Mouse (Mus musculus) lung, embryonic 16.5 days (tissue): ENCODE measurements around the gene Aup1. TPM values are rescaled to one million over a fixed set of nuclear protein-coding genes. Genes with fewer than 3 reads are reported as not detected.

Experiments used
- ATAC-seq: fragments of 200-750 bp; cut with Nextera tagmentation; 2 replicates; pipeline ENCODE4 v1.8.0; 2017; ENCODE audit warnings: low read depth, mild to moderate bottlenecking, moderate library complexity
- H3K27ac ChIP-seq: fragments of 300-500 bp; sonication (generic); 2 replicates; pipeline ENCODE4 v1.5.1; 2014; ENCODE audit warnings: mild to moderate bottlenecking, control low read depth, low read length
- H3K27me3 ChIP-seq: fragments of 300-500 bp; sonication (generic); 2 replicates; pipeline ENCODE4 v1.6.1; 2014; ENCODE audit warnings: low read depth, low read length, mixed read lengths; ENCODE audit not compliant: control insufficient read depth, insufficient read depth
- H3K36me3 ChIP-seq: fragments of 300-500 bp; sonication (generic); 2 replicates; pipeline ENCODE4 v1.6.1; 2014; ENCODE audit warnings: low read length; ENCODE audit not compliant: control insufficient read depth, insufficient read depth
- H3K4me1 ChIP-seq: fragments of 300-500 bp; sonication (generic); replicated peaks from 2 replicates; pipeline ENCODE4 v1.6.1; 2014; ENCODE audit warnings: low read length, mixed read lengths; ENCODE audit not compliant: control insufficient read depth, insufficient read depth
- H3K4me2 ChIP-seq: fragments of 300-500 bp; sonication (generic); 2 replicates; pipeline ENCODE4 v1.6.1; 2014; ENCODE audit warnings: low read depth, low read length, control low read depth
- H3K4me3 ChIP-seq: fragments of 300-500 bp; sonication (generic); 2 replicates; pipeline ENCODE4 v1.5.1; 2014; ENCODE audit warnings: mild to moderate bottlenecking, low read length, control low read depth
- H3K9ac ChIP-seq: fragments of 300-500 bp; sonication (generic); 2 replicates; pipeline ENCODE4 v1.6.1; 2014; ENCODE audit warnings: low read length, control low read depth
- H3K9me3 ChIP-seq: fragments of 300-500 bp; sonication (generic); 2 replicates; pipeline ENCODE4 v1.6.1; 2016; ENCODE audit warnings: low read length; ENCODE audit not compliant: control insufficient read depth
- WGBS: fragments of 180-500 bp; shearing (Covaris S2); extraction: QIAGEN DNeasy Blood & Tissue Kit; methylation state at CpG from one replicate; pipeline ENCODE4 v1.1.7; 2014; 5-methylcytosine and 5-hydroxymethylcytosine counted together
- polyA plus RNA-seq: library from polyadenylated mRNA; unstranded; fragments of >200 nt; fragmentation: Nextera tagmentation; extraction: Ambion mirVana; gene quantifications from 2 replicates; pipeline ENCODE4 v1.2.1, GENCODE M21; 2015

The Aup1 gene
- polyA plus RNA-seq, 1 experiment from 2014 or later = 211 TPM

DNA sequence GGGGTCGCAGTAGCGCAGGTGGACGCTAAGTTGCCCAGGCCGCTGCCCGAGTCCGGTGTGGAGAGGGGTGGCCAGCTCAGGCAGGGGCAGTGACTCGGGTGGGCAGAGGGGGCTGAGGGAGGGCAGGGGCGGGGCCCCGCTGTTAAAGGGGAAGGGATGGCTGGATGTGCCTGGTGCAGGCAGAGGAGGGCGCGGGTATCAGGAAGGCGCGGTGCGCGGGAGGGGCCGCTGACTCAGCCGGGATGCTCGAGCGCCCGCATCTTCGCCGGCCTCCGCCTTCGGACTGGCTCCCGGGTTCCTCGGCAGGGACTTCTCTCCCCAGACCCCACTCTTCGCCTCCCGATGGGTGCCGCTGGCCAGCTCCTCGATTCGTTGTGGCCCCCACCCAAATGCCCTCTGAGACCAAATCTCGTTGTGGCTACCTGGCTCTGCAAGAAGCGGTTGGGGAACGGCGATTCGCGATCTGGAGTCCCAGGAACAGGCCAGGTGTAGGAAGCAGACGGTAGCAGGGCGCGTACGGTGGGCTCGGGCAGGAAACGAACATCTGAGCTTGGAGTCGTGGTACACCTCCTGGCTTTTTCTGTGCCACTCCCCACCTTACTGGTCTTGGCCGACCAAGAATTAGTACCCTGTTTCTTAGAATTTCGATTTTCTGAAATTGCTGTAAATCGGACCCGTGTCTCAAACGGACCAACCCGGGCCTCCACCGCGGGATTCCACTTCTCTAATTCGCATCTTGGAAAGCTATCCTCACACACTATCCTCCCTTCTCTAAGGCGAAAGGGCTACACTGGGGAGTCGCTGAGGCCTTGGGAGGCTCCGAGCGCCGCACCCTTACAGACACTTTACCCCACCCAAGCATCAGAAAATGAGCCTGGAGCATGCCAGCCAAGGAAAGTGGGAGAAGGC, 16.2 kb downstream of the Aup1 start:
- H3K9me3 ChIP-seq = no peaks in the 10 kb centered on the region
- 0 out of 2 replicates have a peak overlapping the region, but pooled peaks have one; percentile 7 for H3K4me2 ChIP-seq
- ATAC-seq = no peak
- H3K27ac ChIP-seq = no peak overlapping the region
- H3K4me1 ChIP-seq = peaks cover 2% of the 10 kb centered on the region; the same call in 1 of the 2 replicates
- H3K36me3 ChIP-seq = no peaks in the 10 kb centered on the region
- H3K27me3 ChIP-seq = peaks cover 94% of the 10 kb centered on the region
- WGBS = under 1% methylated on average over 52 of the region's 58 CpGs
- peak overlapping the region; percentile 5 for H3K4me3 ChIP-seq
- no peak overlapping the region for H3K9ac ChIP-seq

DNA sequence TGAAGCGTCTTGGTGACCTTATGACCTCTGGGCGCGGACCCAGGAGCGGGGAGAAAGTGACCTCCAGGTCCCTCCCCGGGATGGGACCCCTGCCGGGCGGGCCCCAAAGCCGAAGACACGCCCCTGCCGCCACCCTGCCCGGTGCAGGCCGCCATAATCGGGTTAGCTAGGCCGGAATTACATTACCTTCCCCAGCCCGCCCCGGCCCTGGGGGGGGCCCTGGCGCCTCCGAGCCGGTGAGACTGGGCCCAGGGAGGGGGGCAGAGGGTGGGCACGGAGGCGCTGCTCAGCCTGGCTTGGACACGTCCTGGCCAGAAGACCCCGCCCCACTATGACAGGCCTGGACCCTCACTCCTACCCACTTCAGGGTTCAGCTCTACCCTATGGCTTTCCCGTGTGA, 16.9 kb downstream of the Aup1 start:
- ATAC-seq = 0 out of 2 replicates have a peak, but pooled peaks have one; percentile 13
- Histone ChIP-seq H3K27me3 (peaks cover 89% of the 10 kb centered on the region), H3K36me3 (no peaks in the 10 kb centered on the region), H3K4me2 (no peak overlapping the region), H3K9me3 (no peaks in the 10 kb centered on the region), H3K4me1 (peaks cover 2% of the 10 kb centered on the region; the same call in 1 of the 2 replicates), H3K9ac (no peak overlapping the region), H3K27ac (no peak overlapping the region), H3K4me3 (peak overlapping the region; percentile 5)
- WGBS = under 1% methylated on average over 19 of the region's 24 CpGs

DNA sequence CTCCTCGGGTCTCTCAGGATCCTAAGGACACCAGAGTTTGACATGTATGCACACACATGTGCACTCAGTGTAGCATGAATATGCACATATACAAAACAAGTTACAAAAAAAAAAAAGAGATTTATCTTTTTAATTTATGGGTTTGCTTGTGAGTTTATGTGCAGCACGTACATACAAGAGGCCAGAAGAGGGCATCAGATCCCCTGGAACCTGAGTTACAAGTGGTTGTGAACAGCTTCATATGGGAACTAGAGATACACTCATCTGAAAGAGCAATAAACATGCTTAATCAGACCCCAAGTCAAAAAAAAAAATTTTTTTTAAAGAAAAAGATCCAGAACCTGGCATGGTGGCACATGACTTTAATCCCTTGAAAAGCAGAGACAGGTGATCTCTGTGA, 20.7 kb downstream of the Aup1 start:
- H3K9me3 ChIP-seq = no peaks in the 10 kb centered on the region
- H3K9ac ChIP-seq = no peak overlapping the region
- H3K4me2 ChIP-seq = no peak overlapping the region
- no peak overlapping the region for H3K27ac ChIP-seq
- H3K4me3 ChIP-seq = no peak overlapping the region
- ATAC-seq = no peak
- no peaks in the 10 kb centered on the region for H3K36me3 ChIP-seq
- WGBS = 6% methylated on average over 2 of the region's 2 CpGs
- H3K4me1 ChIP-seq = peaks cover 10% of the 10 kb centered on the region
- peaks cover 59% of the 10 kb centered on the region for H3K27me3 ChIP-seq

DNA sequence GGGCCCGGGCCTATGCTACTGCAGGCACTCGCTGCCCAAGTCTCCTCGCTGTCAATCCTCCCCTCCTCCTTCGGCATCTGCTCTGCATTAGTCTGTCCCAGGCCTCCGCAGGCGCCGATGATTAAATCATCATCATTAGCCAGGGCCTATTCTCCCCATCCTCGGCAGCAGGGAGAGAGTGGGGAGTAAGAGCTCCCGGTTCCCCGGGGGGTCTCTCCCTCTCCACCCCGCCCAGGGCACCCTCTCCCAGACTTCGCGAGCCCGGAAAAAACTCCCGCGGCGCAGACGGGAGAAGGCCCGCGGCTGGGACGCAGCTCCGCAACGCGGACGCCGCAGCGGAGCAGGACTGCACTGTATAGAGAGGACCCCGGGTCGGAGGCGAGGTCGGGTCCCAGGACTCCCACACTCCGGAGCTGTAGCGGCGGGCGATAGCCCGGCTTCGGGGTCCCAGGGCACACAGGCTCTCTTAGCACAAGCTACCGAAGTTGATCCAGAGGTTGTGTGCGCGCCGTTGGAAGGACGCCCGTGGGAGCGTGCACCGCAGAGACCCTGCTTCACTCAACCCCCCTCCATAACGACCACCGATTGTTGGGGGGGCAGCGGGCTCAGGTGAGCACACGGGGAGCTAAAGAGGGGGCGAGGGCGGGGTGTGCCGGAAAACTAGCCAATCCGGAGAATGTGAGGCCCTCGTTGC, 23.5 kb downstream of the Aup1 start, which contains the start of gene Pcgf1:
Gene Pcgf1, plus strand, starts transcription at position 240 of the 694 bp plus-strand sequence.
- peak; percentile 67 for ATAC-seq
- under 1% methylated on average over 54 of the region's 54 CpGs for WGBS
- H3K9me3 ChIP-seq = no peaks in the 10 kb centered on the region

DNA sequence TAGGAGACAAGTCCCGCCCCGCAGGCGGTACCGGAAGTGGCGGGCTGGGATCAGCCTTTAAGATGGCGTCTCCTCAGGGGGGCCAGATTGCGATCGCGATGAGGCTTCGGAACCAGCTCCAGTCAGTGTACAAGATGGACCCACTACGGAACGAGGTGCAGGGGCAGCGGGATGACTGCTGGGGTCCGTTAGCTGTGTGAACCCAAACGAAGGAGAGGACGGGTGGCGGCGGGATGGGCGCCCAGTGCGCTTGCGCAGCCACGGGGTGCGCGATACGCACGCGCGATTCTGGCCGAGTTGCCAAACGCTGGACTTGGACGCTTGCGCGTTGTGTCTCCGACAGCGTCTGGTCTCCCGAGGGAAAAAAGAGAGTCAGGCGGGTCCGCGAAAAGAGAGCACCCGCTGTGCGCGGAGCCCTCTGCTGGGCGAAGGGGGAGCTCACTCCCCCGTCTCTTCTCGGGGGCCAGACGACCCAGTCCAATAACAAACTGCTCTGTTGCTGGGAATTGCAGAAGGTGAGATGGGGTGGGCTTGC, 24.1 kb downstream of the Aup1 start:
- under 1% methylated on average over 46 of the region's 46 CpGs for WGBS
- peaks cover 36% of the 10 kb centered on the region for H3K27me3 ChIP-seq

More for the DNA sequence above, 23.5 kb downstream of the Aup1 start, which contains the start of gene Pcgf1:
- H3K27me3 ChIP-seq = peaks cover 33% of the 10 kb centered on the region
- peak within 1 kb of the TSS; percentile 88 for H3K27ac ChIP-seq
- H3K36me3 ChIP-seq = peaks cover 8% of the 10 kb centered on the region
- peak within 1 kb of the TSS; percentile 89 for H3K9ac ChIP-seq
- H3K4me3 ChIP-seq = peak within 1 kb of the TSS; percentile 85
- peak within 1 kb of the TSS; percentile 98 for H3K4me2 ChIP-seq
- H3K4me1 ChIP-seq = peaks cover 8% of the 10 kb centered on the region

DNA sequence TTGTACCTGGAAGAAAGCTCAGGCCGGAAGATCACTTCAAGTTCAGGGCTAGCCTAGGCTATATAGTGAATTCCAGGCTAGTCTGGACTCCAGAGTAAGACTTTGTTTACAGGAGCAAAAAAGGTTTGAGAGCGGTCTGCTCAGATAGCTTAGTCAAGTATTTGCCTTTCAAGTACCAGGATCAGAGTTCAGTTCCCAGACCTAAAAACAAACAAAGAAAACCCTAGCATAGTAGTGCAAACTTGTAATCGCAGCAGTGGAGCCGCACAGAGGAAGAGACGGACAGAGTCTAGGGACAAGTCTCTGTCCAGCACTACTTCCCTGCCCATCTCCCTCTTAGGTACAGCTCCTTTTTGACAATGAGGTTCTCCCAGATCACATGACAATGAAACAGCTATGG, 25.9 kb downstream of the Aup1 start:
- no peak overlapping the region for H3K9ac ChIP-seq
- H3K36me3 ChIP-seq = peaks cover 8% of the 10 kb centered on the region
- peaks cover 37% of the 10 kb centered on the region for H3K27me3 ChIP-seq
- peaks cover 8% of the 10 kb centered on the region for H3K4me1 ChIP-seq
- no peak for ATAC-seq
- no peak overlapping the region for H3K4me3 ChIP-seq
- H3K4me2 ChIP-seq = no peak overlapping the region
- 87% methylated on average over 5 of the region's 5 CpGs for WGBS
- H3K27ac ChIP-seq = no peak overlapping the region
- H3K9me3 ChIP-seq = no peaks in the 10 kb centered on the region

More for the DNA sequence above, 24.1 kb downstream of the Aup1 start:
- peaks cover 8% of the 10 kb centered on the region for H3K4me1 ChIP-seq
- peak overlapping the region; percentile 79 for H3K9ac ChIP-seq
- peaks cover 8% of the 10 kb centered on the region for H3K36me3 ChIP-seq
- no peaks in the 10 kb centered on the region for H3K9me3 ChIP-seq
- H3K4me2 ChIP-seq = peak overlapping the region; percentile 81
- ATAC-seq = peak; percentile 96
- peak overlapping the region; percentile 88 for H3K27ac ChIP-seq
- peak overlapping the region; percentile 85 for H3K4me3 ChIP-seq

DNA sequence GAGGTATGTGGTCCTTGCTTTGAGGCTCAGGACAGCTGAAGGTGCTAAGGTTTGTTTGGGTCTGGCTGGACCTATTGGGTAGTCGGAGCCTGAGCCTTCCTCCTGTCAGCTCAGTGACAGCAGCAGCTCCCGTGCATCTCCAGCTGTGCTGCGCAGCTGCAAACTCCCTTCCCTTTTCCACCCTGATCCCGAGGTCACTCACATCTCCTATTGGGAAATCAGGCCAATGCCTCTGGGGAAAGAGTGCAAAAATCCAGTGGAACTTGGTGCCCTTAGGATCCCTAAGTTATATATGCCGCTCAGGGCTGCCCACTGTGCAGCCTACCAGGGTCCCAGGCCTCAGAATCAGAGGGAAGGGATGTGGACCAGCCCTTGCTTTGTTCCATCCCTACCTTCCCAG, 29.2 kb downstream of the Aup1 start:
- WGBS = 22% methylated on average over 5 of the region's 5 CpGs
- Histone ChIP-seq H3K36me3 (peaks cover 8% of the 10 kb centered on the region), H3K4me3 (no peak overlapping the region), H3K4me2 (no peak overlapping the region), H3K27ac (no peak overlapping the region), H3K27me3 (peaks cover 56% of the 10 kb centered on the region), H3K4me1 (peaks cover 20% of the 10 kb centered on the region), H3K9ac (no peak overlapping the region), H3K9me3 (no peaks in the 10 kb centered on the region)
- ATAC-seq = no peak

DNA sequence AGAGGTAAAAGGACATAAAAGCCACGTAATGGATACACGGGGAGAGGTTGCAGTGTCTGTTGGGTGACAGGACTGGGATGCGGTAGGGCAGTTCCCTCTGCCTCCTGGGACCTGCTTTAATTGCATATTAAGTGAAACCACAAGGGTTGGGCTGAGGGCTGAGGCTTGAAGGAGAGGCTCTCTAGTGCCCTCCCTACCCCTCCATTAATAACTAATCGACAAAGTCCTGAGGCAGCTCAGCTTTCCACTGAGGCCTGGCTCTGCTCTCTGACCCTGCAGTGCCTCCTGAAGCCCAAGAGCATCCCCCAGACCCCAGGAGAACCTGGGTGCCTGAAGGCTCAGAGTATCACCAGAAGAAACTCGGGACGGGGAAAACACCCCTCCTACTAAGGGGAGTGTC, 30.2 kb downstream of the Aup1 start:
- H3K27ac ChIP-seq = no peak overlapping the region
- no peaks in the 10 kb centered on the region for H3K9me3 ChIP-seq
- ATAC-seq = no peak
- 7% methylated on average over 6 of the region's 6 CpGs for WGBS
- H3K9ac ChIP-seq = no peak overlapping the region
- peaks cover 13% of the 10 kb centered on the region for H3K4me1 ChIP-seq
- H3K36me3 ChIP-seq = peaks cover 8% of the 10 kb centered on the region
- H3K4me3 ChIP-seq = no peak overlapping the region
- no peak overlapping the region for H3K4me2 ChIP-seq
- H3K27me3 ChIP-seq = peaks cover 64% of the 10 kb centered on the region
